Mouse (Mus musculus): Measurements from ENCODE around the gene Cacna1s. TPM values are rescaled to one million over a fixed set of nuclear protein-coding genes. Genes with fewer than 3 reads are reported as not detected.

Cacna1s gene
- polyA plus RNA-seq, 1 experiment from 2014 or later: 0.54 TPM

Other genes starting within 250 kb of the Cacna1s start
- 0.31 and 0.44 TPM in 2 replicates for gene Lad1, start 234.2 kb upstream of the Cacna1s start, polyA plus RNA-seq (2015; fragmentation: Nextera tagmentation; extraction: Ambion mirVana)
- gene Tnnt2, start 216.4 kb upstream of the Cacna1s start, polyA plus RNA-seq (2015; fragmentation: Nextera tagmentation; extraction: Ambion mirVana): 0.60 and 0.63 TPM in 2 replicates
- 0.07 and 0.08 TPM in 2 replicates for gene Pkp1, start 133.5 kb upstream of the Cacna1s start, polyA plus RNA-seq (2015; fragmentation: Nextera tagmentation; extraction: Ambion mirVana)
- not detected in 2 replicates for gene Igfn1, start 46.4 kb upstream of the Cacna1s start, polyA plus RNA-seq (2015; fragmentation: Nextera tagmentation; extraction: Ambion mirVana)
- gene Tmem9, start 44.6 kb upstream of the Cacna1s start, polyA plus RNA-seq (2015; fragmentation: Nextera tagmentation; extraction: Ambion mirVana): 141 and 146 TPM in 2 replicates
- not detected in 2 replicates for gene Ascl5, start 1.9 kb upstream of the Cacna1s start, polyA plus RNA-seq (2015; fragmentation: Nextera tagmentation; extraction: Ambion mirVana)
- gene Kif21b, start 78.6 kb downstream of the Cacna1s start, polyA plus RNA-seq (2015; fragmentation: Nextera tagmentation; extraction: Ambion mirVana): 78.3 and 80.5 TPM in 2 replicates
- gene Mroh3, start 160.1 kb downstream of the Cacna1s start, polyA plus RNA-seq (2015; fragmentation: Nextera tagmentation; extraction: Ambion mirVana): 0.16 TPM in 1 of 2 replicates, not detected in the other
- gene Inava, start 181.5 kb downstream of the Cacna1s start, polyA plus RNA-seq (2015; fragmentation: Nextera tagmentation; extraction: Ambion mirVana): 4.2 and 5.2 TPM in 2 replicates
- gene Gpr25, start 208.1 kb downstream of the Cacna1s start, polyA plus RNA-seq (2015; fragmentation: Nextera tagmentation; extraction: Ambion mirVana): not detected in 2 replicates